Mouse (Mus musculus): ENCODE data around the gene Atp8a2. TPM values are rescaled to one million over a fixed set of nuclear protein-coding genes. Genes with fewer than 3 reads are reported as not detected.

Gene Atp8a2
- polyA plus RNA-seq, 2 experiments = 0.70 to 1.7 TPM

GRCm38 (mm10) chr14:60086808-60087725, 109.9 kb downstream of the Atp8a2 start:
- H3K27me3 ChIP-seq (ENCODE audit: control insufficient read depth, insufficient read depth, low read length) = no peaks in the 10 kb centered on the region
- H3K4me1 ChIP-seq (ENCODE audit: control insufficient read depth, insufficient read depth, low read length) = peaks cover 5% of the 10 kb centered on the region; the same call in 1 of the 2 replicates
- WGBS = 19% methylated on average over 17 of the region's 33 CpGs
- peak overlapping the region; percentile 51 for H3K9ac ChIP-seq (ENCODE audit: low read depth, low read length, severe bottlenecking)
- H3K36me3 ChIP-seq (ENCODE audit: control insufficient read depth, insufficient read depth, low read length) = no peaks in the 10 kb centered on the region
- TF ChIP-seq POLR2A (IDR thresholded peaks at IDR 0.05; ENCODE audit: borderline replicate concordance, extremely low read depth, insufficient read depth, insufficient read length) = no peak
- H3K27ac ChIP-seq (replicated peaks; ENCODE audit: low read depth, low read length) = no peak overlapping the region
- peak overlapping the region; percentile 46 for H3K4me3 ChIP-seq (replicated peaks; ENCODE audit: low read length)
- DNase-seq (ENCODE audit: low spot score) (peak; percentile 20), ATAC-seq (ENCODE audit: low FRiP score, low read depth) (peak; percentile 62; the same call in 1 of the 2 replicates)
- no peaks in the 10 kb centered on the region for H3K9me3 ChIP-seq (ENCODE audit: control insufficient read depth, low read length)
- peak overlapping the region; percentile 85 for H3K4me2 ChIP-seq (replicated peaks; ENCODE audit: low read depth, low read length, severe bottlenecking)

- 0 out of 2 replicates have a peak, but pooled peaks have one; percentile 6 for ATAC-seq (ENCODE audit: low FRiP score, low read depth)
- DNase-seq (ENCODE audit: low spot score) = no peak
- peak overlapping the region; percentile 51 for H3K9ac ChIP-seq (ENCODE audit: low read depth, low read length, severe bottlenecking)
Observed at GRCm38 (mm10) chr14:60086254-60086807, 110.6 kb downstream of the Atp8a2 start.

GRCm38 (mm10) chr14:60082771-60083170, 114.2 kb downstream of the Atp8a2 start:
- ATAC-seq (ENCODE audit: low FRiP score, low read depth) = no peak
- no peak for DNase-seq (ENCODE audit: low spot score)
- Histone ChIP-seq H3K36me3 (ENCODE audit: control insufficient read depth, insufficient read depth, low read length) (no peaks in the 10 kb centered on the region), H3K9me3 (ENCODE audit: control insufficient read depth, low read length) (no peaks in the 10 kb centered on the region), H3K9ac (ENCODE audit: low read depth, low read length, severe bottlenecking) (no peak overlapping the region), H3K27ac (replicated peaks; ENCODE audit: low read depth, low read length) (no peak overlapping the region), H3K4me1 (ENCODE audit: control insufficient read depth, insufficient read depth, low read length) (peaks cover 5% of the 10 kb centered on the region; the same call in 1 of the 2 replicates), H3K4me2 (replicated peaks; ENCODE audit: low read depth, low read length, severe bottlenecking) (no peak overlapping the region), H3K4me3 (replicated peaks; ENCODE audit: low read length) (no peak overlapping the region), H3K27me3 (ENCODE audit: control insufficient read depth, insufficient read depth, low read length) (no peaks in the 10 kb centered on the region)
- WGBS = 88% methylated on average over 8 of the region's 8 CpGs
- TF ChIP-seq POLR2A (IDR thresholded peaks at IDR 0.05; ENCODE audit: borderline replicate concordance, extremely low read depth, insufficient read depth, insufficient read length) = no peak

More at GRCm38 (mm10) chr14:60086254-60086807, 110.6 kb downstream of the Atp8a2 start:
- H3K4me1 ChIP-seq (ENCODE audit: control insufficient read depth, insufficient read depth, low read length) = peaks cover 5% of the 10 kb centered on the region; the same call in 1 of the 2 replicates
- WGBS = 3% methylated on average over 21 of the region's 21 CpGs
- H3K9me3 ChIP-seq (ENCODE audit: control insufficient read depth, low read length) = no peaks in the 10 kb centered on the region
- no peak for TF ChIP-seq POLR2A (IDR thresholded peaks at IDR 0.05; ENCODE audit: borderline replicate concordance, extremely low read depth, insufficient read depth, insufficient read length)
- no peaks in the 10 kb centered on the region for H3K27me3 ChIP-seq (ENCODE audit: control insufficient read depth, insufficient read depth, low read length)
- H3K27ac ChIP-seq (replicated peaks; ENCODE audit: low read depth, low read length) = no peak overlapping the region
- peak overlapping the region; percentile 85 for H3K4me2 ChIP-seq (replicated peaks; ENCODE audit: low read depth, low read length, severe bottlenecking)
- H3K4me3 ChIP-seq (replicated peaks; ENCODE audit: low read length) = peak overlapping the region; percentile 46
- H3K36me3 ChIP-seq (ENCODE audit: control insufficient read depth, insufficient read depth, low read length) = no peaks in the 10 kb centered on the region

GRCm38 (mm10) chr14:60072496-60072895, 124.5 kb downstream of the Atp8a2 start:
- DNase-seq (ENCODE audit: low spot score) = no peak
- 85% methylated on average over 4 of the region's 4 CpGs for WGBS

GRCm38 (mm10) chr14:60065186-60065585, 131.8 kb downstream of the Atp8a2 start:
- Histone ChIP-seq H3K4me1 (ENCODE audit: control insufficient read depth, insufficient read depth, low read length) (no peaks in the 10 kb centered on the region), H3K9me3 (ENCODE audit: control insufficient read depth, low read length) (no peaks in the 10 kb centered on the region), H3K4me2 (replicated peaks; ENCODE audit: low read depth, low read length, severe bottlenecking) (no peak overlapping the region), H3K4me3 (replicated peaks; ENCODE audit: low read length) (no peak overlapping the region), H3K27ac (replicated peaks; ENCODE audit: low read depth, low read length) (no peak overlapping the region), H3K27me3 (ENCODE audit: control insufficient read depth, insufficient read depth, low read length) (no peaks in the 10 kb centered on the region), H3K9ac (ENCODE audit: low read depth, low read length, severe bottlenecking) (no peak overlapping the region), H3K36me3 (ENCODE audit: control insufficient read depth, insufficient read depth, low read length) (no peaks in the 10 kb centered on the region)
- DNase-seq (ENCODE audit: low spot score) = no peak
- 75% methylated on average over 3 of the region's 3 CpGs for WGBS
- no peak for TF ChIP-seq POLR2A (IDR thresholded peaks at IDR 0.05; ENCODE audit: borderline replicate concordance, extremely low read depth, insufficient read depth, insufficient read length)
- no peak for ATAC-seq (ENCODE audit: low FRiP score, low read depth)

More at GRCm38 (mm10) chr14:60072496-60072895, 124.5 kb downstream of the Atp8a2 start:
- Histone ChIP-seq H3K9ac (ENCODE audit: low read depth, low read length, severe bottlenecking) (no peak overlapping the region), H3K4me3 (replicated peaks; ENCODE audit: low read length) (no peak overlapping the region), H3K27me3 (ENCODE audit: control insufficient read depth, insufficient read depth, low read length) (no peaks in the 10 kb centered on the region), H3K4me1 (ENCODE audit: control insufficient read depth, insufficient read depth, low read length) (no peaks in the 10 kb centered on the region), H3K4me2 (replicated peaks; ENCODE audit: low read depth, low read length, severe bottlenecking) (no peak overlapping the region), H3K27ac (replicated peaks; ENCODE audit: low read depth, low read length) (no peak overlapping the region), H3K9me3 (ENCODE audit: control insufficient read depth, low read length) (no peaks in the 10 kb centered on the region), H3K36me3 (ENCODE audit: control insufficient read depth, insufficient read depth, low read length) (no peaks in the 10 kb centered on the region)
- TF ChIP-seq POLR2A (IDR thresholded peaks at IDR 0.05; ENCODE audit: borderline replicate concordance, extremely low read depth, insufficient read depth, insufficient read length) = no peak
- no peak for ATAC-seq (ENCODE audit: low FRiP score, low read depth)
